Comparison of ENCODE assay signal across 26 mouse cellular contexts in the genomic region with DNA sequence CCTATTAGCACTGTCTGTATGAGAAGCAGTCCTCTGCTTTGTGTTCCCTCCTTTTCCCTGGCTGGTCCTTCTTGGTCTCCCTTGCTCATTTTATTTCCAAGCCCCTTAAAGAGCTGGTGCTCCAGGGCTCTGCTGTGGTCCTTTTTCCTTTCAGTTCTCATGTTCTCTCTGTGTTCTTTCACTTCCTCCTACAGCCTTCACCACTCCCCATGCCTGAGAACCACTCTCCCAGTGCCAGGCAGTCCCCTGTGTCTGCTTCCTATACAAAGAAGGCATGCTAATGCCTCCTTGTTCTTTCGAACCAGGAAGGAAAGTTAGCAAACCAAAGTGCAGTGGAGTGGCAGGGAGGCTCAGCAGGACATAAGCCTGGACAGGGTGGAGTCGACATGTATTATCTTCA. TPM values are rescaled to one million over a fixed set of nuclear protein-coding genes. Genes with fewer than 3 reads are reported as not detected.
DNase-seq lines count a peak whose midpoint lies in the region; ATAC-seq and TF ChIP-seq lines count a peak whose summit lies in the region.
"Had no signal": no experiment of that assay in that cellular context is flagged by ENCODE, and none has a peak within 500 bp of the region (broad histone marks: within the 10 kb centered on the region; RNA-seq: fewer than 3 reads in every experiment).

No protein-coding gene starts in this region.

- peaks cover 2% of the 10 kb centered on the region; the same call in 1 of the 2 replicates for H3K4me1 ChIP-seq in liver, embryonic 11.5 days (replicated peaks; ENCODE audit: control insufficient read depth, insufficient read depth, low read length)
- peaks cover 20 to 38% of the 10 kb centered on the region in 2 experiments for H3K4me1 ChIP-seq in CH12.LX (ENCODE audit: control insufficient read depth in 1 of 2, insufficient read depth in 2 of 2)
- H3K4me1 ChIP-seq in liver, postnatal 0 days (ENCODE audit: insufficient read depth), result peaks cover 10% of the 10 kb centered on the region
- H3K4me1 ChIP-seq in forebrain, embryonic 12.5 days, result peaks cover 11% of the 10 kb centered on the region

- no peak overlapping the region for H3K4me2 ChIP-seq in liver, embryonic 11.5 days
- peak overlapping the region; percentile 79 for H3K4me2 ChIP-seq in CH12.LX (ENCODE audit: insufficient read depth, low read depth, poor library complexity, severe bottlenecking)
- H3K4me2 ChIP-seq in liver, postnatal 0 days (ENCODE audit: low read depth, low read length), result no peak overlapping the region
- no peak overlapping the region for H3K4me2 ChIP-seq in forebrain, embryonic 12.5 days
- H3K4me2 ChIP-seq: forebrain, embryonic 15.5 days; hindbrain, embryonic 13.5 days; neural tube, embryonic 15.5 days had no signal

- dilution Hi-C loops in CH12.LX (cut with MboI; ENCODE audit: extremely low pct_ligation_motif_present, extremely low pct_unique_long_range_greater_than_20kb, low sequenced_read_pairs), result no loop called here

- peak; percentile 26 for DNase-seq in liver, embryonic 11.5 days (ENCODE audit: low spot score)
- DNase-seq in liver (no peak), CH12.LX (ENCODE audit: extremely low read depth) (no peak)
- no peak for DNase-seq in liver, postnatal 0 days
- no peak for DNase-seq in lung, postnatal 36 days
- DNase-seq in urinary bladder, adult 18-20 months (ENCODE audit: low spot score in 2 of 2), result no peak
- DNase-seq: adrenal gland, adult 2 months; cerebellum, adult 2 months; cerebellum, postnatal 25 days; gastrocnemius, postnatal 10 days; heart, postnatal 36 days; kidney, adult 18-20 months; kidney, postnatal 4 days; lung, adult 18-20 months; lung, postnatal 10 days; spleen, adult 18-20 months; thymus, adult 2 months had no signal

- no peak for TF ChIP-seq POLR2A in CH12.LX (IDR thresholded peaks at IDR 0.05; ENCODE audit: low read depth, low read length)

- TF ChIP-seq EP300 in CH12.LX (IDR thresholded peaks at IDR 0.05; ENCODE audit: low read length), result peak; percentile 81
- no peak for TF ChIP-seq EP300 in liver, postnatal 0 days (IDR thresholded peaks at IDR 0.05; ENCODE audit: low read depth)

- H3K4me3 ChIP-seq in liver, embryonic 11.5 days (ENCODE audit: low read depth, low read length), result no peak overlapping the region
- peak overlapping the region in 1 of 3 experiments; percentile 3 for H3K4me3 ChIP-seq in CH12.LX (replicated peaks in 1 of 3; ENCODE audit: low read depth in 2 of 3, low read length in 2 of 3, poor library complexity in 1 of 3)
- no peak overlapping the region for H3K4me3 ChIP-seq in liver, postnatal 0 days (ENCODE audit: low read depth, low read length)
- H3K4me3 ChIP-seq in forebrain, embryonic 12.5 days (replicated peaks), result no peak overlapping the region
- H3K4me3 ChIP-seq: forebrain, embryonic 15.5 days; hindbrain, embryonic 13.5 days; left cerebral cortex, adult 2 months; neural tube, embryonic 15.5 days had no signal

- no peak for TF ChIP-seq CTCF in CH12.LX (conservative IDR thresholded peaks at IDR 0.05 in 1 of 2, IDR thresholded peaks at IDR 0.05 in 1 of 2; ENCODE audit: low read depth in 2 of 2, low read length in 2 of 2)
- no peak for TF ChIP-seq CTCF in liver, postnatal 0 days (IDR thresholded peaks at IDR 0.05; ENCODE audit: low read depth)

- peaks cover 31% of the 10 kb centered on the region for H3K79me2 ChIP-seq in CH12.LX (replicated peaks; ENCODE audit: control insufficient read depth, extremely low read depth, insufficient read depth, poor library complexity, severe bottlenecking)

- TF ChIP-seq RAD21 in CH12.LX (IDR thresholded peaks at IDR 0.05; ENCODE audit: low read depth, low read length), result no peak

- H3K27ac ChIP-seq in liver, embryonic 11.5 days (ENCODE audit: low read depth, low read length), result no peak overlapping the region
- H3K27ac ChIP-seq in CH12.LX (ENCODE audit: insufficient read depth, low read depth), result peak overlapping the region; percentile 70
- no peak overlapping the region for H3K27ac ChIP-seq in liver, postnatal 0 days (ENCODE audit: low read depth)
- H3K27ac ChIP-seq in forebrain, embryonic 12.5 days, result no peak overlapping the region
- H3K27ac ChIP-seq: forebrain, embryonic 15.5 days; hindbrain, embryonic 13.5 days; left cerebral cortex, adult 2 months; neural tube, embryonic 15.5 days had no signal

- in situ Hi-C loops in CH12.LX (cut with MboI; ENCODE audit: low pct_ligation_motif_present, low pct_unique_long_range_greater_than_20kb, low sequenced_read_pairs), result no loop called here

- ATAC-seq in liver, embryonic 11.5 days (replicated peaks; ENCODE audit: low FRiP score), result no peak
- ATAC-seq in liver, postnatal 0 days, result no peak
- ATAC-seq in neutrophil, adult 5-6 weeks (ENCODE audit: extremely low read depth, insufficient number of reproducible peaks, low FRiP score, poor library complexity, severe bottlenecking), result peak; percentile 27; the same call in 1 of the 2 replicates
- ATAC-seq in forebrain, embryonic 12.5 days (ENCODE audit: low FRiP score), result no peak
- ATAC-seq: forebrain, embryonic 15.5 days; midbrain, embryonic 16.5 days had no signal

- WGBS in liver, embryonic 11.5 days, result 76% methylated on average over 2 of the region's 2 CpGs
- WGBS in liver, postnatal 0 days (ENCODE audit: insufficient replicate concordance), result 52% methylated on average over 2 of the region's 2 CpGs
- 89% methylated on average over 2 of the region's 2 CpGs for WGBS in forebrain, embryonic 12.5 days

- H3K36me3 ChIP-seq in liver, embryonic 11.5 days (ENCODE audit: control insufficient read depth, insufficient read depth, low read length), result peaks cover 32% of the 10 kb centered on the region
- peaks cover 55 to 68% of the 10 kb centered on the region in 2 experiments for H3K36me3 ChIP-seq in CH12.LX (replicated peaks in 1 of 2; ENCODE audit: control insufficient read depth in 1 of 2, insufficient read depth in 1 of 2, low read length in 1 of 2)
- H3K36me3 ChIP-seq in liver, postnatal 0 days (replicated peaks; ENCODE audit: insufficient read depth, low read length), result peaks cover 44% of the 10 kb centered on the region
- H3K36me3 ChIP-seq in forebrain, embryonic 12.5 days (replicated peaks), result peaks cover 61% of the 10 kb centered on the region

- no peaks in the 10 kb centered on the region for H3K27me3 ChIP-seq in liver, embryonic 11.5 days (replicated peaks; ENCODE audit: control insufficient read depth, insufficient read depth, low read length)
- no peaks in the 10 kb centered on the region for H3K27me3 ChIP-seq in CH12.LX (replicated peaks)
- no peaks in the 10 kb centered on the region for H3K27me3 ChIP-seq in liver, postnatal 0 days (ENCODE audit: insufficient read depth, low read length)
- no peaks in the 10 kb centered on the region for H3K27me3 ChIP-seq in forebrain, embryonic 12.5 days
- H3K27me3 ChIP-seq: forebrain, embryonic 15.5 days; hindbrain, embryonic 13.5 days; neural tube, embryonic 15.5 days had no signal

- H3K9me3 ChIP-seq in liver, embryonic 11.5 days (ENCODE audit: control insufficient read depth, low read length), result no peaks in the 10 kb centered on the region
- no peaks in the 10 kb centered on the region for H3K9me3 ChIP-seq in CH12.LX (replicated peaks; ENCODE audit: low read length)
- no peaks in the 10 kb centered on the region for H3K9me3 ChIP-seq in liver, postnatal 0 days (ENCODE audit: low read length)
- no peaks in the 10 kb centered on the region for H3K9me3 ChIP-seq in forebrain, embryonic 12.5 days
- H3K9me3 ChIP-seq: forebrain, embryonic 15.5 days; hindbrain, embryonic 13.5 days; neural tube, embryonic 15.5 days had no signal

- H3K9ac ChIP-seq in liver, embryonic 11.5 days (ENCODE audit: low read depth, low read length), result no peak overlapping the region
- H3K9ac ChIP-seq in CH12.LX (ENCODE audit: insufficient read depth, low read depth), result no peak overlapping the region
- 0 out of 2 replicates have a peak overlapping the region, but pooled peaks have one; percentile 7 for H3K9ac ChIP-seq in liver, postnatal 0 days (replicated peaks)
- H3K9ac ChIP-seq in forebrain, embryonic 12.5 days, result no peak overlapping the region
- H3K9ac ChIP-seq: forebrain, embryonic 15.5 days; hindbrain, embryonic 13.5 days; neural tube, embryonic 15.5 days had no signal

RNA-seq across cellular contexts. Expression of gene Alg8, which starts 4.5 kb away (rescaled TPM):
- 66.4 and 74.2 TPM in 2 replicates for polyA plus RNA-seq in liver, embryonic 11.5 days (2014; fragmentation: Nextera tagmentation; extraction: Ambion mirVana)
- total RNA-seq in CH12.LX (2012; rRNA removed) (14.3 and 16.2 TPM in 2 replicates), CH12.LX (2014; rRNA removed) (20.5 and 24.2 TPM in 2 replicates)
- polyA plus RNA-seq in CH12.LX (2012; ENCODE audit: insufficient read length, low read depth), result 42.6 and 48.4 TPM in 2 replicates
- polyA plus RNA-seq in liver, postnatal 0 days (2015; fragmentation: Nextera tagmentation; extraction: Ambion mirVana), result 14.5 and 16.2 TPM in 2 replicates
- total RNA-seq in neutrophil, adult 5-6 weeks (2017), result 4.8 and 7.4 TPM in 2 replicates
- 35.4 and 36.4 TPM in 2 replicates for polyA plus RNA-seq in forebrain, embryonic 12.5 days (2016; fragmentation: Nextera tagmentation; extraction: Ambion mirVana)

RNA-seq across cellular contexts. Expression of gene Ndufc2, which starts 23.9 kb away (rescaled TPM):
- polyA plus RNA-seq in liver, embryonic 11.5 days (2014; fragmentation: Nextera tagmentation; extraction: Ambion mirVana), result 355 and 359 TPM in 2 replicates
- total RNA-seq in CH12.LX (2012; rRNA removed) (202 and 217 TPM in 2 replicates), CH12.LX (2014; rRNA removed) (349 and 352 TPM in 2 replicates)
- 277 and 352 TPM in 2 replicates for polyA plus RNA-seq in CH12.LX (2012; ENCODE audit: insufficient read length, low read depth)
- polyA plus RNA-seq in liver, postnatal 0 days (2015; fragmentation: Nextera tagmentation; extraction: Ambion mirVana), result 323 and 339 TPM in 2 replicates
- 31.3 and 32.9 TPM in 2 replicates for total RNA-seq in neutrophil, adult 5-6 weeks (2017)
- polyA plus RNA-seq in forebrain, embryonic 12.5 days (2016; fragmentation: Nextera tagmentation; extraction: Ambion mirVana), result 392 and 393 TPM in 2 replicates

RNA-seq across cellular contexts. Expression of gene Thrsp, which starts 41.6 kb away (rescaled TPM):
- polyA plus RNA-seq in liver, embryonic 11.5 days (2014; fragmentation: Nextera tagmentation; extraction: Ambion mirVana), result 0.30 TPM in 1 of 2 replicates, not detected in the other
- total RNA-seq in CH12.LX (2012; rRNA removed), result not detected in 2 replicates
- total RNA-seq in CH12.LX (2014; rRNA removed), result not detected in 2 replicates
- polyA plus RNA-seq in CH12.LX (2012; ENCODE audit: insufficient read length, low read depth), result not detected in 2 replicates
- polyA plus RNA-seq in liver, postnatal 0 days (2015; fragmentation: Nextera tagmentation; extraction: Ambion mirVana), result 2.0 and 2.1 TPM in 2 replicates
- total RNA-seq in neutrophil, adult 5-6 weeks (2017), result not detected in 2 replicates
- 0.34 and 0.50 TPM in 2 replicates for polyA plus RNA-seq in forebrain, embryonic 12.5 days (2016; fragmentation: Nextera tagmentation; extraction: Ambion mirVana)
- total RNA-seq: megakaryocyte-erythroid progenitor cell, adult 5-6 weeks; MEL had no signal

RNA-seq across cellular contexts. Expression of gene Kctd21, which starts 43.8 kb away (rescaled TPM):
- 2.2 and 2.6 TPM in 2 replicates for polyA plus RNA-seq in liver, embryonic 11.5 days (2014; fragmentation: Nextera tagmentation; extraction: Ambion mirVana)
- total RNA-seq in CH12.LX (2012; rRNA removed), result 0.50 and 0.81 TPM in 2 replicates
- 0.12 and 0.19 TPM in 2 replicates for total RNA-seq in CH12.LX (2014; rRNA removed)
- polyA plus RNA-seq in CH12.LX (2012; ENCODE audit: insufficient read length, low read depth), result 0.27 and 0.46 TPM in 2 replicates
- 1.1 and 1.2 TPM in 2 replicates for polyA plus RNA-seq in liver, postnatal 0 days (2015; fragmentation: Nextera tagmentation; extraction: Ambion mirVana)
- total RNA-seq in neutrophil, adult 5-6 weeks (2017), result 1.1 and 2.4 TPM in 2 replicates
- polyA plus RNA-seq in forebrain, embryonic 12.5 days (2016; fragmentation: Nextera tagmentation; extraction: Ambion mirVana), result 4.3 and 5.2 TPM in 2 replicates

RNA-seq across cellular contexts. Expression of gene Usp35, which starts 44.1 kb away (rescaled TPM):
- polyA plus RNA-seq in liver, embryonic 11.5 days (2014; fragmentation: Nextera tagmentation; extraction: Ambion mirVana), result 0.86 and 0.92 TPM in 2 replicates
- total RNA-seq in CH12.LX (2012; rRNA removed) (0.92 and 1.8 TPM in 2 replicates), CH12.LX (2014; rRNA removed) (0.77 and 1.3 TPM in 2 replicates)
- 1.2 and 1.6 TPM in 2 replicates for polyA plus RNA-seq in CH12.LX (2012; ENCODE audit: insufficient read length, low read depth)
- 0.14 and 0.18 TPM in 2 replicates for polyA plus RNA-seq in liver, postnatal 0 days (2015; fragmentation: Nextera tagmentation; extraction: Ambion mirVana)
- total RNA-seq in neutrophil, adult 5-6 weeks (2017), result 2.7 and 5.7 TPM in 2 replicates
- 3.0 and 3.3 TPM in 2 replicates for polyA plus RNA-seq in forebrain, embryonic 12.5 days (2016; fragmentation: Nextera tagmentation; extraction: Ambion mirVana)
